Mouse (Mus musculus) forebrain, embryonic 12.5 days (tissue): ENCODE measurements around the gene Atn1. TPM values are rescaled to one million over a fixed set of nuclear protein-coding genes. Genes with fewer than 3 reads are reported as not detected.
A peak's percentile ranks its signal among the peaks of the same experiment; 100 is the strongest.

ENCODE experiments used
- ATAC-seq: fragments of 200-750 bp; cut with Nextera tagmentation; 2 replicates; pipeline ENCODE4 v1.8.0; 2017; ENCODE audit warnings: moderate TSS enrichment; ENCODE audit not compliant: low FRiP score
- H3K27ac ChIP-seq: fragments of 300-500 bp; sonication (generic); 2 replicates; pipeline ENCODE4 v1.5.1; 2016; ENCODE audit warnings: mild to moderate bottlenecking
- H3K27me3 ChIP-seq: fragments of 300-500 bp; sonication (generic); 2 replicates; pipeline ENCODE4 v1.6.1; 2016; ENCODE audit warnings: mild to moderate bottlenecking
- H3K36me3 ChIP-seq: fragments of 300-500 bp; sonication (generic); replicated peaks from 2 replicates; pipeline ENCODE4 v1.6.1; 2016; ENCODE audit warnings: mild to moderate bottlenecking
- H3K4me1 ChIP-seq: fragments of 300-500 bp; sonication (generic); 2 replicates; pipeline ENCODE4 v1.6.1; 2016
- H3K4me2 ChIP-seq: fragments of 300-500 bp; sonication (generic); 2 replicates; pipeline ENCODE4 v1.6.1; 2016; ENCODE audit warnings: mild to moderate bottlenecking, moderate library complexity
- H3K4me3 ChIP-seq: fragments of 300-500 bp; sonication (generic); replicated peaks from 2 replicates; pipeline ENCODE4 v1.5.1; 2016; ENCODE audit warnings: mild to moderate bottlenecking
- H3K9ac ChIP-seq: fragments of 300-500 bp; sonication (generic); 2 replicates; pipeline ENCODE4 v1.6.1; 2016; ENCODE audit warnings: mild to moderate bottlenecking
- H3K9me3 ChIP-seq: fragments of 300-500 bp; sonication (generic); 2 replicates; pipeline ENCODE4 v1.6.1; 2016
- WGBS: fragments of 180-500 bp; shearing (Covaris S2); methylation state at CpG from one replicate; pipeline ENCODE4 v1.1.7; 2016; 5-methylcytosine and 5-hydroxymethylcytosine counted together
- polyA plus RNA-seq: library from polyadenylated mRNA; unstranded; fragments of >200 nt; fragmentation: Nextera tagmentation; extraction: Ambion mirVana; gene quantifications from 2 replicates; pipeline ENCODE4 v1.2.1, GENCODE M21; 2016

The Atn1 gene
- polyA plus RNA-seq, 1 experiment from 2014 or later = 17.6 TPM

GRCm38 (mm10) chr6:124734417-124734816, 21.9 kb downstream of the Atn1 start:
- Histone ChIP-seq H3K27ac (no peak overlapping the region), H3K9me3 (no peaks in the 10 kb centered on the region), H3K4me2 (no peak overlapping the region), H3K36me3 (peaks cover 7% of the 10 kb centered on the region; the same call in 1 of the 2 replicates), H3K4me1 (peaks cover 13% of the 10 kb centered on the region), H3K27me3 (no peaks in the 10 kb centered on the region), H3K4me3 (no peak overlapping the region), H3K9ac (no peak overlapping the region)
- 94% methylated on average over 3 of the region's 3 CpGs for WGBS
- ATAC-seq = no peak

GRCm38 (mm10) chr6:124732476-124733370, 23.6 kb downstream of the Atn1 start:
- no peaks in the 10 kb centered on the region for H3K36me3 ChIP-seq
- no peak overlapping the region for H3K9ac ChIP-seq
- no peaks in the 10 kb centered on the region for H3K4me1 ChIP-seq
- H3K27me3 ChIP-seq = no peaks in the 10 kb centered on the region
- ATAC-seq = no peak
- H3K9me3 ChIP-seq = no peaks in the 10 kb centered on the region
- no peak overlapping the region for H3K27ac ChIP-seq
- 48% methylated on average over 19 of the region's 19 CpGs for WGBS
- H3K4me3 ChIP-seq = no peak overlapping the region
- no peak overlapping the region for H3K4me2 ChIP-seq

- no peak for ATAC-seq
- Histone ChIP-seq H3K4me3 (no peak overlapping the region), H3K36me3 (no peaks in the 10 kb centered on the region), H3K4me2 (no peak overlapping the region), H3K27ac (no peak overlapping the region), H3K27me3 (no peaks in the 10 kb centered on the region), H3K9ac (no peak overlapping the region), H3K4me1 (no peaks in the 10 kb centered on the region), H3K9me3 (no peaks in the 10 kb centered on the region)
- 89% methylated on average over 7 of the region's 7 CpGs for WGBS
Measured at GRCm38 (mm10) chr6:124731038-124731437, 25.3 kb downstream of the Atn1 start.

DNA sequence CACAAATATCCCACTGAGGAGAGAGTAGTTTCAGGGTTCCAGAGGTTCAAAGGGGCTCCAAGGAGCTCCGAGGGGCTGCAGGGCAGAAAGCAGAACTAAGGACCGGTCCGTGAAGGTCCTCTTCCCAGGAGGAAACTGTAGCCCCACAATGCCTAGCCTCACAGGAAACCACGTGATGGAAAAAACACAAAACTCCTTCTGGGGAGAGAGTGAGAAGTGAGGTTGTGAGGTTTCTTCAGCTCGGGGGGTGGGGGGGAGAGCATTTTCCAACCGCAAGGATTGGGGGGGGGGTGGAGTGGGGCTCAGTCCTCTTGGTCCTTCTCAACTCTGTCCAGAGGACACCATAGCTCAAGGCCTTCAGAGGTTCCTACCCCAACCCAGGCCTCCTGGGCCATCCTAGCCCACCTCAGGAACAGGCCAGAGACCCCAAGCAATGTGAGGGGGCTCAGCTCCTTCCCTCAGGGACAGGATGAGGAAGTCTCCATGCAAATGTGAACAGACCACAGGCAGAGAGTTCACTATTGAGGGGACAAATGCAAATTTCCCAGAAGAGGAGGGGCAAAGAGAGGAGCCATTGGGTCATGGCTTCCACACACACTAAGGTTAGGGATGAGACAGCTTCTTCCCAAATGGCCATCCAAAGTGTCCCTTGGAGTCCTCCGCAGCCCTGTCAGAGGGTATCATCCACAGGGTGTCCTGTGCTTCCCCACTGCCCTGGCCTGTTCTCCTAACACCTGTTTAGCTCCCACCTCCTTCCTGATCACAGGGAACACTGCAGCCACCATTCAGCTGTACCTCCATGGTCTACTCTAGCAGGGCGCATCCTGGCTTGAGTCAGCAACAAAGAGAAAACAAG, 26.2 kb downstream of the Atn1 start:
- no peaks in the 10 kb centered on the region for H3K4me1 ChIP-seq
- H3K4me2 ChIP-seq = no peak overlapping the region
- H3K27me3 ChIP-seq = no peaks in the 10 kb centered on the region
- 86% methylated on average over 8 of the region's 8 CpGs for WGBS
- no peak overlapping the region for H3K27ac ChIP-seq
- H3K4me3 ChIP-seq = no peak overlapping the region
- H3K36me3 ChIP-seq = no peaks in the 10 kb centered on the region
- no peak for ATAC-seq
- no peak overlapping the region for H3K9ac ChIP-seq
- H3K9me3 ChIP-seq = no peaks in the 10 kb centered on the region

DNA sequence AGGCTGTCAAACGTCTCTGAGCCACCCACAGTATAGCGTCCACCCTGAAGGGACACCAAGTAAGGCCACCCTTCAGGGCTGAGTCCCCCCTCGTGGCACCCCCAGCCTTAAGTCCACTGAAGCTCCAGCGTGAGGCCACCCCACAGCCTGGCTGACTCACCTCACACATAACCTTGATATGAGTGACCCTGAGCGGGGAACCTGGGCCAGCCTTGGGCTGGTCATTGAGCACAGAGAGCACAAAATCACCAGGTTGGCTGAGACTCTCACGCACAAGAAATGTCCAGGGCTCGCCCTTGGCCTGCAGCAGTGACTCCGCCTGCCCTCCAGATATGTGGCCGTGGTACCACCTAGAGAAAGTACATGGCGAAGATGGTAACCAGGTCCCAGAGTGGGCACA, 27.7 kb downstream of the Atn1 start:
- no peak for ATAC-seq
- no peak overlapping the region for H3K9ac ChIP-seq
- H3K9me3 ChIP-seq = no peaks in the 10 kb centered on the region
- no peaks in the 10 kb centered on the region for H3K36me3 ChIP-seq
- no peaks in the 10 kb centered on the region for H3K4me1 ChIP-seq
- H3K27ac ChIP-seq = no peak overlapping the region
- no peak overlapping the region for H3K4me2 ChIP-seq
- 86% methylated on average over 10 of the region's 10 CpGs for WGBS
- H3K27me3 ChIP-seq = no peaks in the 10 kb centered on the region
- H3K4me3 ChIP-seq = no peak overlapping the region

GRCm38 (mm10) chr6:124724472-124724871, 31.9 kb downstream of the Atn1 start:
- no peak overlapping the region for H3K9ac ChIP-seq
- WGBS = 88% methylated on average over 10 of the region's 10 CpGs
- no peaks in the 10 kb centered on the region for H3K36me3 ChIP-seq
- H3K4me1 ChIP-seq = no peaks in the 10 kb centered on the region
- no peaks in the 10 kb centered on the region for H3K27me3 ChIP-seq
- ATAC-seq = no peak
- H3K4me2 ChIP-seq = no peak overlapping the region
- no peaks in the 10 kb centered on the region for H3K9me3 ChIP-seq
- no peak overlapping the region for H3K27ac ChIP-seq
- H3K4me3 ChIP-seq = no peak overlapping the region

- H3K4me3 ChIP-seq = no peak overlapping the region
- H3K9ac ChIP-seq = no peak overlapping the region
- H3K4me2 ChIP-seq = no peak overlapping the region
- H3K27ac ChIP-seq = no peak overlapping the region
- no peaks in the 10 kb centered on the region for H3K36me3 ChIP-seq
- H3K9me3 ChIP-seq = no peaks in the 10 kb centered on the region
- no peaks in the 10 kb centered on the region for H3K27me3 ChIP-seq
- no peaks in the 10 kb centered on the region for H3K4me1 ChIP-seq
- WGBS = 87% methylated on average over 8 of the region's 8 CpGs
- ATAC-seq = no peak
Measured at GRCm38 (mm10) chr6:124723541-124723940, 32.8 kb downstream of the Atn1 start.

GRCm38 (mm10) chr6:124722876-124723473, 33.3 kb downstream of the Atn1 start:
- WGBS = 83% methylated on average over 6 of the region's 6 CpGs
- ATAC-seq = no peak
- H3K4me2 ChIP-seq = no peak overlapping the region

GRCm38 (mm10) chr6:124720904-124721303, 35.4 kb downstream of the Atn1 start:
- 65% methylated on average over 11 of the region's 11 CpGs for WGBS
- Histone ChIP-seq H3K4me3 (no peak overlapping the region), H3K9me3 (no peaks in the 10 kb centered on the region), H3K27ac (no peak overlapping the region), H3K4me1 (no peaks in the 10 kb centered on the region), H3K4me2 (no peak overlapping the region), H3K9ac (no peak overlapping the region; the same call in 1 of the 2 replicates), H3K36me3 (peaks cover 20% of the 10 kb centered on the region), H3K27me3 (no peaks in the 10 kb centered on the region)
- ATAC-seq = no peak

More at GRCm38 (mm10) chr6:124722876-124723473, 33.3 kb downstream of the Atn1 start:
- Histone ChIP-seq H3K9me3 (no peaks in the 10 kb centered on the region), H3K27me3 (no peaks in the 10 kb centered on the region), H3K4me3 (no peak overlapping the region), H3K9ac (no peak overlapping the region), H3K4me1 (no peaks in the 10 kb centered on the region), H3K27ac (no peak overlapping the region), H3K36me3 (no peaks in the 10 kb centered on the region)

- WGBS = 75% methylated on average over 7 of the region's 7 CpGs
- H3K9me3 ChIP-seq = no peaks in the 10 kb centered on the region
- H3K4me2 ChIP-seq = no peak overlapping the region
- peak overlapping the region; percentile 40; the same call in 1 of the 2 replicates for H3K9ac ChIP-seq
- H3K36me3 ChIP-seq = peaks cover 34% of the 10 kb centered on the region
- no peak overlapping the region for H3K27ac ChIP-seq
- H3K4me1 ChIP-seq = no peaks in the 10 kb centered on the region
- ATAC-seq = no peak
- H3K4me3 ChIP-seq = no peak overlapping the region
- no peaks in the 10 kb centered on the region for H3K27me3 ChIP-seq
Measured at GRCm38 (mm10) chr6:124719354-124719978, 36.9 kb downstream of the Atn1 start.

DNA sequence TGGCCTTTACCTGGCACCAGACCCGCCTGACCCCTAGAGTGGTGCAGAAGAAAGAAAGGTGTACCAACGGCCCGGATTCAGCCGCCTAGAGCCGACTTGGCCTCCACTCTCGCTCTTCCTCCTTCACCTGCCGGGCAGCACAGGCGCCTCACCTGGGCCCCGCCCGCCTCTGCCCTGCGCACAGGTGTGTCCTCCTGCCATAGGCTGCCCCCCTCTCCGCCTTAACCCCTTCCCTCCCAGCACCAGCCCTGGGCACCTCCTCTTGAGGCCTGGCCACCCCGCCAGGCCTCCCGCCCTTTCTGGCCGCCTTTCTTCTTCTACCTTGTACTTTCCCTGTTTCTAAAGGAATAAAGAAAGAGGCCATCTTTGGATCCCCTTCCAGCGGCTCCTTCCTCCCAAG, 37.6 kb downstream of the Atn1 start:
- Histone ChIP-seq H3K9me3 (no peaks in the 10 kb centered on the region), H3K4me3 (no peak overlapping the region), H3K9ac (peak overlapping the region; percentile 40; the same call in 1 of the 2 replicates), H3K36me3 (peaks cover 42% of the 10 kb centered on the region), H3K4me1 (peaks cover 7% of the 10 kb centered on the region), H3K27me3 (no peaks in the 10 kb centered on the region), H3K4me2 (no peak overlapping the region), H3K27ac (no peak overlapping the region)
- ATAC-seq = no peak
- WGBS = 47% methylated on average over 16 of the region's 16 CpGs

DNA sequence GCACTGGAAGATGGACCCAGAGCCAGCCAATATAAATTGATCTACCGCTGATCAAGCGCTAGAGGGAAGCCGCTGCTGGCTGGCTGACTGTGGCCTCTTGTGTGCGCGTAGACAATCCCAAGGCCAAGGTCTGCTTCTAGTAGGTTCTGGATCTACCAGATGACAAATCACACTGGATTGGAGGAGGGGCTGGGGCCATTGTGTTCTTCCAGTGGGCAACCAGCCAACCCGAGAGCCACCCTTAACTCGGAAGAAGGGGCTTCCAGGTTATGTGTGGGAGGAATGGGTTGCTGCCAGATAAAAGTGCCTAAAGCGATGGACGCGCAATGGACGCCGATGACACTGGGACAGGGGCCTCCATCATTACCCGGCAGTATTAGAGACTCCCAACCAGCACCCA, 38.4 kb downstream of the Atn1 start:
- no peak for ATAC-seq
- Histone ChIP-seq H3K9me3 (no peaks in the 10 kb centered on the region), H3K36me3 (peaks cover 45% of the 10 kb centered on the region), H3K4me3 (peak overlapping the region; percentile 7; the same call in 1 of the 2 replicates), H3K4me1 (peaks cover 15% of the 10 kb centered on the region), H3K27me3 (no peaks in the 10 kb centered on the region), H3K27ac (no peak overlapping the region), H3K9ac (no peak overlapping the region), H3K4me2 (no peak overlapping the region)
- WGBS = 81% methylated on average over 13 of the region's 13 CpGs
